Mouse (Mus musculus): Measurements from ENCODE around the gene Sardh. TPM values are rescaled to one million over a fixed set of nuclear protein-coding genes. Genes with fewer than 3 reads are reported as not detected.

The Sardh gene
- polyA plus RNA-seq, 1 experiment: 12.3 TPM

DNA sequence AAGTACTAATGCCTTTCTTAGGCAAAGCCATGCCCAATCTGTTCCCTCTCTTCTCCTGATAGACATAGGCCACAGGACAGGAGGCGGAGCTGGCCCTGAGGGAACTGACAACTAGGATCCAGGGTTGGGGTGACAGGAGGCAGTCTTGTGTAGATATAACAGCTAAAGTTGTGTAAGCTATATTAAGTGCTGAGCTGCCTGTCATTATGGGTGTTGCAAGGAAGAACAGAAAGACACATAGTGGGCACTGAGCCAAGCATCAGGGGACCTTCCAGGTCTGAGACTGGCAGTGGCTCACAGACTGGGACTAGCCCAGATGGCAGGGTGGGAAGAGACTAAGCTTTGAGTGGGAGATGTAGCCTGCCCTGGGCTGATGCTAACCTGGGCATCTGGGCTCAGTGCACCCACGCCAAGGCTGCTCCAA, 30.0 kb downstream of the Sardh start:
- H3K4me1 ChIP-seq (replicated peaks; ENCODE audit: control insufficient read depth, insufficient read depth, low read length): no peaks in the 10 kb centered on the region; the same call in 1 of the 2 replicates
- H3K36me3 ChIP-seq (ENCODE audit: control insufficient read depth, insufficient read depth, low read length): no peaks in the 10 kb centered on the region
- no peak for TF ChIP-seq POLR2A (IDR thresholded peaks at IDR 0.05; ENCODE audit: control insufficient read depth, extremely low read depth, insufficient read depth, low read length, poor library complexity)
- no peak for TF ChIP-seq CTCF (IDR thresholded peaks at IDR 0.05; ENCODE audit: borderline replicate concordance, control insufficient read depth, extremely low read depth, insufficient read depth, low read length, poor library complexity)
- WGBS: 91% methylated on average over 2 of the region's 2 CpGs
- no peak overlapping the region for H3K27ac ChIP-seq (ENCODE audit: control insufficient read depth, insufficient read depth, low read length)
- no peaks in the 10 kb centered on the region for H3K27me3 ChIP-seq (ENCODE audit: control insufficient read depth, insufficient read depth, low read length)
- H3K4me3 ChIP-seq (ENCODE audit: control insufficient read depth, insufficient read depth, low read length): no peak overlapping the region
- DNase-seq: no peak

DNA sequence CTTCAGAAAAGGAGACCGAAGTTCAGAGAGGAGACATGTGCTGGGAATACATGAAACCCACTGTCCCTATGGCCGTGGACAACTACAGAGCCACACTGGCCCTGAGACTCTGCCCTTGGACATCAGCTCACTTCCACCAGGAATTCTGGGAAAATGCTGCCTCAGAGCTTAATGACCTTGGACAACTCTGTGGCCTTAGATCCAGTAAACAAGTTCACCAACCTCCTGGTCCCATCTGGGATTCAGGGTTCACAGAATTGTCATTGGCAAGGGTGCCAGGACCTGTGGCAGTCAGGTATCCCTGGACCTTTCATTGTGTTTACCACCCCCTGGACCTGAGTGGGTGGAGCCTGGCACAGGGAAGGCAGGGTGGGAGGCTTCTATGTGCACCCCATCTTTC, 32.6 kb downstream of the Sardh start:
- DNase-seq: no peak
- 94% methylated on average over 2 of the region's 2 CpGs for WGBS
- no peaks in the 10 kb centered on the region for H3K27me3 ChIP-seq (ENCODE audit: control insufficient read depth, insufficient read depth, low read length)
- no peaks in the 10 kb centered on the region for H3K36me3 ChIP-seq (ENCODE audit: control insufficient read depth, insufficient read depth, low read length)
- no peak for TF ChIP-seq CTCF (IDR thresholded peaks at IDR 0.05; ENCODE audit: borderline replicate concordance, control insufficient read depth, extremely low read depth, insufficient read depth, low read length, poor library complexity)
- TF ChIP-seq POLR2A (IDR thresholded peaks at IDR 0.05; ENCODE audit: control insufficient read depth, extremely low read depth, insufficient read depth, low read length, poor library complexity): no peak
- H3K27ac ChIP-seq (ENCODE audit: control insufficient read depth, insufficient read depth, low read length): no peak overlapping the region
- H3K4me3 ChIP-seq (ENCODE audit: control insufficient read depth, insufficient read depth, low read length): no peak overlapping the region
- peaks cover 21% of the 10 kb centered on the region for H3K4me1 ChIP-seq (replicated peaks; ENCODE audit: control insufficient read depth, insufficient read depth, low read length)

DNA sequence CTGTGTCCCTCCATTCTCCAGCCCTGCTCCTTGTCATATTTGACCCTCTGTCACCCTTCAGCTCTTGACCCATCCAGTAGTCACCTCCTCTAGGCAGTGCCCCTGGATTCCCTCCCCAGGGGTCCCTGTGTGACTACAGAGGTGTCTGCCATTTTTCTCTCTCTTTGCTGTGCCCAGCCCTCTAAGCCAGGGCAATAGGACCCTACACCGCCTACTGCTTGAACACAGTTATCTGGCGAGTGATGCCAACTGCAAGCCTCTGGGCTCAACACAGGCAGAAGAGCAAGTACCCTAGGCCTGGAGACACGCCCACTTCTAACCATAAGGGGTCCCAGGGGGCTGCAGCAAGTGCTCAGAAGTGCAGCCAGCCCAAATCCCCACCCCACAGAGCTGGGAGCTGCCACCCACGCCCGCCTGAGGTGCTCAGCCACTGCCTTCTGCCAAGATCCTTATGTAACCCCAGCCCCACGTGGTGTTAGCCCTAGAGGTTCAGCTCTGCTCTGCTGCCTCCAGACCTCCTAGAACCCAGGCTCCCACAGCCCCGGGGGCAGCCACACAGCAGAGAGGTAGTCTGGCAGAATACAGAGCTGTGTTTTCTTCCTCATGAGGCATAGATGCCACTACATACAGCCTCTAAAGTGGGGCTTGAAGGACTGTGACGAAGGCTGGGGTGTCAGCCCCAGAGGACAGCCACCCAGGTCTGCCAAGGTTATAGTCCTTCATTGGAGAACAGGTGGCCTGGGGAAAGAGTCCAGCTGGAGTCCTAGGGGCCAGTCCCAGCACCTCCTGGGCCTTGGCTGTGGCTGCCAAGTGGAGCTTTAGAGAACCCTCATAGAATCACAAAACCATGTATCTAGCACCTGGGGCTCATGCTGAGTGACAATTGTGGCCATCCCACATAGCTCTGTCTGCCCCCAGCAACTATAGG, 35.9 kb downstream of the Sardh start:
- Histone ChIP-seq H3K27me3 (ENCODE audit: control insufficient read depth, insufficient read depth, low read length) (no peaks in the 10 kb centered on the region), H3K4me3 (ENCODE audit: control insufficient read depth, insufficient read depth, low read length) (no peak overlapping the region), H3K27ac (ENCODE audit: control insufficient read depth, insufficient read depth, low read length) (no peak overlapping the region), H3K36me3 (ENCODE audit: control insufficient read depth, insufficient read depth, low read length) (no peaks in the 10 kb centered on the region), H3K4me1 (replicated peaks; ENCODE audit: control insufficient read depth, insufficient read depth, low read length) (peaks cover 49% of the 10 kb centered on the region)
- no peak for DNase-seq
- WGBS: 70% methylated on average over 8 of the region's 8 CpGs
- TF ChIP-seq POLR2A (IDR thresholded peaks at IDR 0.05; ENCODE audit: control insufficient read depth, extremely low read depth, insufficient read depth, low read length, poor library complexity): no peak
- no peak for TF ChIP-seq CTCF (IDR thresholded peaks at IDR 0.05; ENCODE audit: borderline replicate concordance, control insufficient read depth, extremely low read depth, insufficient read depth, low read length, poor library complexity)

DNA sequence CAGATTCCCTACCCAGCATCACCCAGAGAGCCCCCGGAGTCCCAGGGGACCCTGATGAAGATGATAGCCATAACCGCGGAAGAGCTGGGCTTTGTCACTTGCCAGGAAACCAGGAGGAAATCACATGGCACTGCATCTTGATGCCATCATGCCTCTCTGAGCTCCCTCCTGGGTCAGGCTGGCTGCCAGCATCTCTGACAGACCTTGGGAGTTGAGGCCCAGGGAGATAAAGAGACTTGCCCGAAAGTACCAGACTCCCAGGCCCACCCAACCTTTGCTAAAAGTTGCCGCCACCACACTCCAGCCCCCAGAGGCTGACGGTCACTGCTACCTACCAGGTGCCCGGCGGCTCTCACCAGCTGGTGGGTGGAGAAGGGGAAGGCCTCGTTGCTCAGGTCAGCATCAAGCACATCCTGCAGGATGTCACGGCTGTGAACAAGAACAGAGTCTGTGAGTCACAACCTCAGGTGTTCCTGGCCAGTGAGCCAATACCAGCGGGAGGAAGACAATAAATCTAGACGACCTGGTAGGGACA, 37.4 kb downstream of the Sardh start:
- no peak for DNase-seq
- Histone ChIP-seq H3K27me3 (ENCODE audit: control insufficient read depth, insufficient read depth, low read length) (no peaks in the 10 kb centered on the region), H3K4me1 (replicated peaks; ENCODE audit: control insufficient read depth, insufficient read depth, low read length) (peaks cover 49% of the 10 kb centered on the region), H3K36me3 (ENCODE audit: control insufficient read depth, insufficient read depth, low read length) (no peaks in the 10 kb centered on the region), H3K27ac (ENCODE audit: control insufficient read depth, insufficient read depth, low read length) (no peak overlapping the region), H3K4me3 (ENCODE audit: control insufficient read depth, insufficient read depth, low read length) (no peak overlapping the region)
- TF ChIP-seq CTCF (IDR thresholded peaks at IDR 0.05; ENCODE audit: borderline replicate concordance, control insufficient read depth, extremely low read depth, insufficient read depth, low read length, poor library complexity): peak; percentile 4; the same call in 1 of the 2 replicates
- no peak for TF ChIP-seq POLR2A (IDR thresholded peaks at IDR 0.05; ENCODE audit: control insufficient read depth, extremely low read depth, insufficient read depth, low read length, poor library complexity)
- 65% methylated on average over 12 of the region's 12 CpGs for WGBS

DNA sequence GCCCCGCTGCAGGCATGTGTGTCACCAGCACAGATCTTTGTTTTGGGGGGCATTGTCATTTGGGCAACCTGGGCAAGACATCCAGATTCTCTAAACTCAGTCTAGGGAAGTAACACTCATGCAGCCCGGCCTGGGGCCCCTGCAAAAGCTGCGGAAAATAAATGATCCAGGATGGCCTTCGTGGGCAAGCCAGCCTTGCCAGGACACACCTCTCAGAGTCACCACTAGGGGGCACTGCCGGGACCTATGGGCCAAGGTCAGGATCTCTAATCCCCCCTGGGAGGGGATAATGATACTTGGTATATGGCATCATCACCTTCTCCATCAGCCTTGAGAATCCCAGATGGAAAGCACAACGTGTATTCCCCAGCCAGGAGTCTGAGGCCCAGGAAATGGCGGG, 37.9 kb downstream of the Sardh start:
- Histone ChIP-seq H3K36me3 (ENCODE audit: control insufficient read depth, insufficient read depth, low read length) (no peaks in the 10 kb centered on the region), H3K27ac (ENCODE audit: control insufficient read depth, insufficient read depth, low read length) (no peak overlapping the region), H3K27me3 (ENCODE audit: control insufficient read depth, insufficient read depth, low read length) (no peaks in the 10 kb centered on the region), H3K4me1 (replicated peaks; ENCODE audit: control insufficient read depth, insufficient read depth, low read length) (peaks cover 49% of the 10 kb centered on the region), H3K4me3 (ENCODE audit: control insufficient read depth, insufficient read depth, low read length) (no peak overlapping the region)
- DNase-seq: peak; percentile 66
- WGBS: 53% methylated on average over 7 of the region's 7 CpGs
- TF ChIP-seq CTCF (IDR thresholded peaks at IDR 0.05; ENCODE audit: borderline replicate concordance, control insufficient read depth, extremely low read depth, insufficient read depth, low read length, poor library complexity) (peak; percentile 72; the same call in 1 of the 2 replicates), POLR2A (IDR thresholded peaks at IDR 0.05; ENCODE audit: control insufficient read depth, extremely low read depth, insufficient read depth, low read length, poor library complexity) (0 out of 2 replicates have a peak, but pooled peaks have one; percentile 5)

DNA sequence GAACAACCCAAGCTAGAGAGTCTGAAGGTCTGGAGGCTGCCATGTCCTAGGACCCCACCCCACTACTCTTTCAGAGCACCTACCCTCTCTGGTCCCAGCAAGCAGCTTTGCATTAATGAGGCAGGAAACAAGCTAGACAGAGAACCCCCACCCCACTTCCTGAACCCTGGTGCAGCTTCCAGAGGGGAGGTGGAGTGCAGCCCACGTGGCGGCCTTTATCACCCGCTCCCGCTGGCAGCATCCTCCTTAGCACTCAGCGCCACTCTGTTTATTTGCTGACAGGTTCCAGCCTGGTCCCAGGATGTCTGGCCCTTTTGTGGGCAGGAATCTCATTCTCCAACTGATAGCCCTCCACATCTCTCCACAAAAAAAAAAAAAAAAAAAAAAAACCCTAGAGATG, 38.3 kb downstream of the Sardh start:
- Histone ChIP-seq H3K4me3 (ENCODE audit: control insufficient read depth, insufficient read depth, low read length) (no peak overlapping the region), H3K36me3 (ENCODE audit: control insufficient read depth, insufficient read depth, low read length) (no peaks in the 10 kb centered on the region), H3K4me1 (replicated peaks; ENCODE audit: control insufficient read depth, insufficient read depth, low read length) (peaks cover 49% of the 10 kb centered on the region), H3K27ac (ENCODE audit: control insufficient read depth, insufficient read depth, low read length) (peak overlapping the region; percentile 51; the same call in 1 of the 2 replicates), H3K27me3 (ENCODE audit: control insufficient read depth, insufficient read depth, low read length) (no peaks in the 10 kb centered on the region)
- 16% methylated on average over 5 of the region's 5 CpGs for WGBS
- TF ChIP-seq CTCF (IDR thresholded peaks at IDR 0.05; ENCODE audit: borderline replicate concordance, control insufficient read depth, extremely low read depth, insufficient read depth, low read length, poor library complexity) (no peak), POLR2A (IDR thresholded peaks at IDR 0.05; ENCODE audit: control insufficient read depth, extremely low read depth, insufficient read depth, low read length, poor library complexity) (0 out of 2 replicates have a peak, but pooled peaks have one; percentile 12)
- DNase-seq: peak; percentile 78

Data from thymus, adult 2 months (tissue).